In genomic region chr15:79547289-79547820, GRCm38 (mm10) we compare ENCODE assay signal across 8 mouse cellular contexts. TPM values are rescaled to one million over a fixed set of nuclear protein-coding genes. Genes with fewer than 3 reads are reported as not detected.
DNase-seq lines count a peak whose midpoint lies in the region; ATAC-seq and TF ChIP-seq lines count a peak whose summit lies in the region.

No protein-coding gene starts in this region.

- peak overlapping the region; percentile 80 for H3K4me2 ChIP-seq in kidney, embryonic 14.5 days (replicated peaks; ENCODE audit: low read depth, low read length)
- H3K4me2 ChIP-seq in midbrain, embryonic 11.5 days, result peak overlapping the region; percentile 44

- peak overlapping the region; percentile 67 for H3K9ac ChIP-seq in kidney, embryonic 14.5 days (ENCODE audit: low read depth, low read length)
- peak overlapping the region; percentile 69 for H3K9ac ChIP-seq in midbrain, embryonic 11.5 days (ENCODE audit: low read length)

- ATAC-seq in kidney, embryonic 14.5 days (ENCODE audit: low FRiP score, low TSS enrichment), result no peak
- ATAC-seq in midbrain, embryonic 11.5 days (ENCODE audit: low FRiP score), result peak; percentile 9; the same call in 1 of the 2 replicates

- DNase-seq in kidney, postnatal 10 days, result no peak
- DNase-seq in gonadal fat pad, adult 2 months (ENCODE audit: low read depth), result peak; percentile 63
- no peak for DNase-seq in midbrain, embryonic 11.5 days (ENCODE audit: low spot score, missing footprints)
- DNase-seq in right cerebral cortex, postnatal 4 days, result no peak
- DNase-seq in gastrocnemius, adult 18-20 months (ENCODE audit: low spot score), result no peak
- DNase-seq in testis, postnatal 14 days (ENCODE audit: low spot score), result no peak

- no peak for TF ChIP-seq POLR2A in cortical plate, adult 2 months (IDR thresholded peaks at IDR 0.05; ENCODE audit: extremely low read depth, insufficient read depth, low read length)

- 81% methylated on average over 17 of the region's 17 CpGs for WGBS in kidney, embryonic 14.5 days
- WGBS in midbrain, embryonic 11.5 days, result 81% methylated on average over 17 of the region's 17 CpGs

- peaks cover 17% of the 10 kb centered on the region for H3K4me1 ChIP-seq in kidney, embryonic 14.5 days (ENCODE audit: control insufficient read depth, insufficient read depth, low read length)
- no peaks in the 10 kb centered on the region; the same call in 1 of the 2 replicates for H3K4me1 ChIP-seq in cortical plate, adult 2 months (ENCODE audit: control insufficient read depth, insufficient read depth, low read length)
- H3K4me1 ChIP-seq in midbrain, embryonic 11.5 days (ENCODE audit: control insufficient read depth, insufficient read depth, low read length), result peaks cover 18% of the 10 kb centered on the region

- H3K27me3 ChIP-seq in kidney, embryonic 14.5 days (ENCODE audit: control insufficient read depth, insufficient read depth, low read length), result no peaks in the 10 kb centered on the region
- no peaks in the 10 kb centered on the region for H3K27me3 ChIP-seq in midbrain, embryonic 11.5 days (ENCODE audit: control insufficient read depth, insufficient read depth, low read length)

- H3K9me3 ChIP-seq in kidney, embryonic 14.5 days (ENCODE audit: control insufficient read depth, low read length), result no peaks in the 10 kb centered on the region
- H3K9me3 ChIP-seq in midbrain, embryonic 11.5 days (ENCODE audit: control insufficient read depth, low read length), result no peaks in the 10 kb centered on the region

- H3K4me3 ChIP-seq in kidney, embryonic 14.5 days (ENCODE audit: low read length), result peak overlapping the region; percentile 97
- H3K4me3 ChIP-seq in cortical plate, adult 2 months (ENCODE audit: insufficient read depth, low read length), result peak overlapping the region; percentile 84
- peak overlapping the region; percentile 92 for H3K4me3 ChIP-seq in midbrain, embryonic 11.5 days (ENCODE audit: low read depth, low read length)

- peak overlapping the region; percentile 95 for H3K27ac ChIP-seq in kidney, embryonic 14.5 days (ENCODE audit: low read depth, low read length)
- H3K27ac ChIP-seq in cortical plate, adult 2 months (ENCODE audit: insufficient read depth, low read length), result peak overlapping the region; percentile 92
- peak overlapping the region; percentile 91 for H3K27ac ChIP-seq in midbrain, embryonic 11.5 days (ENCODE audit: low read depth, low read length)

- TF ChIP-seq CTCF in cortical plate, adult 2 months (IDR thresholded peaks at IDR 0.05; ENCODE audit: extremely low read depth, insufficient read depth, low read length), result no peak

- peaks cover 23% of the 10 kb centered on the region for H3K36me3 ChIP-seq in kidney, embryonic 14.5 days (ENCODE audit: control insufficient read depth, insufficient read depth, low read length)
- H3K36me3 ChIP-seq in midbrain, embryonic 11.5 days (ENCODE audit: control insufficient read depth, insufficient read depth, low read length), result peaks cover 10% of the 10 kb centered on the region; the same call in 1 of the 2 replicates

RNA-seq across cellular contexts. Expression of gene Ddx17, which starts 0.8 kb away (rescaled TPM):
- 84.7 and 93.8 TPM in 2 replicates for polyA plus RNA-seq in kidney, embryonic 14.5 days (2014; fragmentation: Nextera tagmentation; extraction: Ambion mirVana)
- polyA plus RNA-seq in cortical plate, adult 2 months (2012; rRNA removed), result 416 and 445 TPM in 2 replicates
- polyA plus RNA-seq in gonadal fat pad, adult 2 months (2012; rRNA removed), result 342 and 345 TPM in 2 replicates
- polyA plus RNA-seq in midbrain, embryonic 11.5 days (2014; fragmentation: Nextera tagmentation; extraction: Ambion mirVana), result 81.9 and 82.6 TPM in 2 replicates
- total RNA-seq in gastrocnemius, adult 18-20 months (2021), result 10 to 100 TPM; 52.5 to 75.6 TPM

RNA-seq across cellular contexts. Expression of gene Kdelr3, which starts 31.1 kb away (rescaled TPM):
- polyA plus RNA-seq in kidney, embryonic 14.5 days (2014; fragmentation: Nextera tagmentation; extraction: Ambion mirVana), result 38.2 and 40.1 TPM in 2 replicates
- 1.3 and 1.4 TPM in 2 replicates for polyA plus RNA-seq in cortical plate, adult 2 months (2012; rRNA removed)
- 22.5 and 28.6 TPM in 2 replicates for polyA plus RNA-seq in gonadal fat pad, adult 2 months (2012; rRNA removed)
- polyA plus RNA-seq in midbrain, embryonic 11.5 days (2014; fragmentation: Nextera tagmentation; extraction: Ambion mirVana), result 14.9 and 16.4 TPM in 2 replicates
- total RNA-seq in gastrocnemius, adult 18-20 months (2021), result 1 to 10 TPM; 1.3 to 2.0 TPM

RNA-seq across cellular contexts. Expression of gene Kcnj4, which starts 42.3 kb away (rescaled TPM):
- polyA plus RNA-seq in kidney, embryonic 14.5 days (2014; fragmentation: Nextera tagmentation; extraction: Ambion mirVana), result 0.23 TPM in 1 of 2 replicates, not detected in the other
- polyA plus RNA-seq in cortical plate, adult 2 months (2012; rRNA removed), result 115 and 120 TPM in 2 replicates
- polyA plus RNA-seq in gonadal fat pad, adult 2 months (2012; rRNA removed), result 0.06 TPM in 1 of 2 replicates, not detected in the other
- not detected in 2 replicates for polyA plus RNA-seq in midbrain, embryonic 11.5 days (2014; fragmentation: Nextera tagmentation; extraction: Ambion mirVana)
- not detected for total RNA-seq in gastrocnemius, adult 18-20 months (2021)

RNA-seq across cellular contexts. Expression of gene Dmc1, which starts 57.6 kb away (rescaled TPM):
- 1.4 and 2.0 TPM in 2 replicates for polyA plus RNA-seq in kidney, embryonic 14.5 days (2014; fragmentation: Nextera tagmentation; extraction: Ambion mirVana)
- polyA plus RNA-seq in cortical plate, adult 2 months (2012; rRNA removed), result 2.6 and 2.8 TPM in 2 replicates
- 0.41 and 0.50 TPM in 2 replicates for polyA plus RNA-seq in gonadal fat pad, adult 2 months (2012; rRNA removed)
- polyA plus RNA-seq in midbrain, embryonic 11.5 days (2014; fragmentation: Nextera tagmentation; extraction: Ambion mirVana), result 0.94 and 1.1 TPM in 2 replicates
- not detected for total RNA-seq in gastrocnemius, adult 18-20 months (2021)

Comparison
In these comparisons a context has a peak if more than half of its experiments do, and no peak if none do; other contexts are left out.
1. RNA of gene Kcnj4, which starts 42.3 kb away (polyA plus RNA-seq): 115 to 120 TPM in cortical plate, adult 2 months; not detected in midbrain, embryonic 11.5 days, 0.06 TPM in gonadal fat pad, adult 2 months and 0.23 TPM in kidney, embryonic 14.5 days; every median in the first group is over 10 times any median in the second.
2. Peak in every context shown above with its lines, with median percentiles within 50 percentile points of each other: H3K27ac ChIP-seq and H3K4me3 ChIP-seq.